7 mouse cellular contexts compared by ENCODE assay signal in the genomic region with DNA sequence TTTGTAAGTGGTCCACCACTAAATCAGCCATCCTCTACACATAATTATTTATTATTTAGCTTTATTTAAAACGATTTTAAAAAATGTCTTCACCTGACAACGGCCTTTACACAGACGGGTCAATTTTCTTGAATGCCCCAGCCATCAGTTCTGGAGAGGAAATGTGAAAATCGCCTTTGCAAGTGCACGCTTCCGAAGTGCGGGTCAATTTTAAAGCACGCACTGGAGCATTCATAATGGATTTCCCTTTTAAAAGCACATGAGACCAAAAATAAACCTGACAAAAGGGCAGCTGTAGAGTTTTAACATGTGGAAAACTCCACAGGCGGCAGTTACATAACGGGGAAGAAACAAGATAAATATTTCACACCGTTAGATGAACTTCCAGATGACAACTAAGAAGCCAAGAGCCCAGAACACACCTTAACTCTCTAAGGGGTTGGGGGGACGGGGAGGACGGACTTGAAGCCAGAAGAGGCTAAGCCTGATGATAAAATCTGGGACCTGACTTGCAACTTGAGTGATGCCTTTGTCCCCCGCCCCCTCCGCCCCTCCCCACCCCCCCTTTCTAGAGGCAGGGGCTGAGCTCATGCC. TPM values are rescaled to one million over a fixed set of nuclear protein-coding genes. Genes with fewer than 3 reads are reported as not detected.
DNase-seq lines count a peak whose midpoint lies in the region; ATAC-seq and TF ChIP-seq lines count a peak whose summit lies in the region.

No protein-coding gene starts in this region.

- TF ChIP-seq CTCF in brain, embryonic 14.5 days (IDR thresholded peaks at IDR 0.05; ENCODE audit: borderline replicate concordance, extremely low read depth, insufficient read depth, insufficient read length) = no peak
- TF ChIP-seq CTCF in liver, postnatal 0 days (IDR thresholded peaks at IDR 0.05; ENCODE audit: low read depth) = no peak

- H3K4me3 ChIP-seq in heart, embryonic 16.5 days (ENCODE audit: low read length) = peak overlapping the region; percentile 61
- H3K4me3 ChIP-seq in liver, postnatal 0 days (ENCODE audit: low read depth, low read length) = peak overlapping the region; percentile 58

- no peak for TF ChIP-seq EP300 in liver, postnatal 0 days (IDR thresholded peaks at IDR 0.05; ENCODE audit: low read depth)

- 3% methylated on average over 15 of the region's 15 CpGs for WGBS in heart, embryonic 16.5 days
- 5% methylated on average over 15 of the region's 15 CpGs for WGBS in liver, postnatal 0 days (ENCODE audit: insufficient replicate concordance)

- no peak overlapping the region for H3K27ac ChIP-seq in heart, embryonic 16.5 days (ENCODE audit: low read length)
- H3K27ac ChIP-seq in liver, postnatal 0 days (ENCODE audit: low read depth) = no peak overlapping the region

- peak overlapping the region; percentile 95 for H3K4me2 ChIP-seq in heart, embryonic 16.5 days (ENCODE audit: low read depth, low read length)
- H3K4me2 ChIP-seq in liver, postnatal 0 days (ENCODE audit: low read depth, low read length) = peak overlapping the region; percentile 91

- H3K9ac ChIP-seq in heart, embryonic 16.5 days (ENCODE audit: low read length) = peak overlapping the region; percentile 73
- H3K9ac ChIP-seq in liver, postnatal 0 days (replicated peaks) = no peak overlapping the region

- peaks cover 7% of the 10 kb centered on the region for H3K4me1 ChIP-seq in heart, embryonic 16.5 days (ENCODE audit: control insufficient read depth, insufficient read depth, low read length)
- H3K4me1 ChIP-seq in liver, postnatal 0 days (ENCODE audit: insufficient read depth) = no peaks in the 10 kb centered on the region; the same call in 1 of the 2 replicates

- no peaks in the 10 kb centered on the region for H3K36me3 ChIP-seq in heart, embryonic 16.5 days (ENCODE audit: control insufficient read depth, insufficient read depth)
- H3K36me3 ChIP-seq in liver, postnatal 0 days (replicated peaks; ENCODE audit: insufficient read depth, low read length) = no peaks in the 10 kb centered on the region

- no peak for ATAC-seq in heart, embryonic 16.5 days (replicated peaks; ENCODE audit: extremely low read depth, insufficient read depth, low FRiP score)
- ATAC-seq in liver, postnatal 0 days = no peak
- no peak for ATAC-seq in erythroid progenitor cell, adult 5-6 weeks (replicated peaks; ENCODE audit: low FRiP score, poor library complexity, severe bottlenecking)

- peaks cover 2% of the 10 kb centered on the region; the same call in 1 of the 2 replicates for H3K27me3 ChIP-seq in heart, embryonic 16.5 days (ENCODE audit: control insufficient read depth, insufficient read depth, low read length)
- peaks cover 20% of the 10 kb centered on the region for H3K27me3 ChIP-seq in liver, postnatal 0 days (ENCODE audit: insufficient read depth, low read length)

- no peak for TF ChIP-seq POLR2A in brain, embryonic 14.5 days (IDR thresholded peaks at IDR 0.05; ENCODE audit: borderline replicate concordance, extremely low read depth, insufficient read depth, insufficient read length, poor library complexity, severe bottlenecking)

- peak; percentile 57 for DNase-seq in ES-CJ7 (ENCODE audit: low read depth, low spot score)
- DNase-seq in brain, embryonic 14.5 days (ENCODE audit: low read depth) = peak; percentile 75
- no peak for DNase-seq in liver, postnatal 0 days
- DNase-seq in right cerebral cortex, postnatal 36 days (ENCODE audit: low spot score in 2 of 2) = no peak
- DNase-seq in T-cell, adult 2 months (ENCODE audit: low spot score) = no peak

- no peaks in the 10 kb centered on the region for H3K9me3 ChIP-seq in heart, embryonic 16.5 days (replicated peaks; ENCODE audit: control insufficient read depth, low read length)
- no peaks in the 10 kb centered on the region for H3K9me3 ChIP-seq in liver, postnatal 0 days (ENCODE audit: low read length)

RNA-seq across cellular contexts. Expression of gene Jam2, which starts 0.6 kb away (rescaled TPM):
- polyA plus RNA-seq in brain, embryonic 14.5 days (2012; rRNA removed) = 26.8 and 30.3 TPM in 2 replicates
- polyA plus RNA-seq in heart, embryonic 16.5 days (2015; fragmentation: Nextera tagmentation; extraction: Ambion mirVana) = 8.5 and 9.8 TPM in 2 replicates
- polyA plus RNA-seq in liver, postnatal 0 days (2015; fragmentation: Nextera tagmentation; extraction: Ambion mirVana) = 2.9 and 3.2 TPM in 2 replicates
- not detected in 2 replicates for total RNA-seq in erythroid progenitor cell, adult 5-6 weeks (2015; ENCODE audit: low replicate concordance)
- not detected in 2 replicates for total RNA-seq in erythroid progenitor cell, adult 5-6 weeks (2017; ENCODE audit: low replicate concordance)

RNA-seq across cellular contexts. Expression of gene Mrpl39, which starts 37.8 kb away (rescaled TPM):
- 26.4 and 27.2 TPM in 2 replicates for polyA plus RNA-seq in brain, embryonic 14.5 days (2012; rRNA removed)
- polyA plus RNA-seq in heart, embryonic 16.5 days (2015; fragmentation: Nextera tagmentation; extraction: Ambion mirVana) = 51.9 and 53.4 TPM in 2 replicates
- 17.6 and 18.3 TPM in 2 replicates for polyA plus RNA-seq in liver, postnatal 0 days (2015; fragmentation: Nextera tagmentation; extraction: Ambion mirVana)
- total RNA-seq in erythroid progenitor cell, adult 5-6 weeks (2015; ENCODE audit: low replicate concordance) = 4.2 and 13.3 TPM in 2 replicates
- total RNA-seq in erythroid progenitor cell, adult 5-6 weeks (2017; ENCODE audit: low replicate concordance) = 11.6 and 11.8 TPM in 2 replicates

Comparison
In these comparisons a context has a peak if more than half of its experiments do, and no peak if none do; other contexts are left out.
1. DNase-seq: peak in ES-CJ7 (single experiment) and brain, embryonic 14.5 days (single experiment); none in liver, postnatal 0 days (single experiment), right cerebral cortex, postnatal 36 days (0 of 2) and T-cell, adult 2 months (single experiment).